Mouse (Mus musculus) lung, embryonic 14.5 days (tissue): ENCODE measurements around the gene Notum. TPM values are rescaled to one million over a fixed set of nuclear protein-coding genes. Genes with fewer than 3 reads are reported as not detected.
A peak's percentile ranks its signal among the peaks of the same experiment; 100 is the strongest.

Experiments
- ATAC-seq: fragments of 200-750 bp; cut with Nextera tagmentation; 2 replicates; pipeline ENCODE4 v1.8.0; 2017; ENCODE audit warnings: mild to moderate bottlenecking, moderate TSS enrichment, moderate library complexity; ENCODE audit not compliant: insufficient read depth
- DNase-seq: peaks from one replicate; pipeline ENCODE4 v3.0.0-alpha.2; 2015
- H3K27ac ChIP-seq: fragments of 300-500 bp; sonication (generic); 2 replicates; pipeline ENCODE4 v1.5.1; 2014; ENCODE audit warnings: low read depth, mild to moderate bottlenecking, moderate library complexity
- H3K27me3 ChIP-seq: fragments of 300-500 bp; sonication (generic); 2 replicates; pipeline ENCODE4 v1.6.1; 2014; ENCODE audit warnings: low read length, control low read depth; ENCODE audit not compliant: insufficient read depth
- H3K36me3 ChIP-seq: fragments of 300-500 bp; sonication (generic); 2 replicates; pipeline ENCODE4 v1.6.1; 2014; ENCODE audit warnings: control low read depth; ENCODE audit not compliant: insufficient read depth
- H3K4me1 ChIP-seq: fragments of 300-500 bp; sonication (generic); 2 replicates; pipeline ENCODE4 v1.6.1; 2014; ENCODE audit warnings: antibody characterized with exemption, control low read depth; ENCODE audit not compliant: insufficient read depth
- H3K4me2 ChIP-seq: fragments of 300-500 bp; sonication (generic); 2 replicates; pipeline ENCODE4 v1.6.1; 2014; ENCODE audit warnings: mild to moderate bottlenecking
- H3K4me3 ChIP-seq: fragments of 300-500 bp; sonication (generic); 2 replicates; pipeline ENCODE4 v1.5.1; 2014; ENCODE audit warnings: low read depth, low read length
- H3K9ac ChIP-seq: fragments of 300-500 bp; sonication (generic); 2 replicates; pipeline ENCODE4 v1.6.1; 2014
- H3K9me3 ChIP-seq: fragments of 300-500 bp; sonication (generic); 2 replicates; pipeline ENCODE4 v1.6.1; 2016; ENCODE audit warnings: low read depth, low read length, control low read depth
- CTCF ChIP-seq: IDR thresholded peaks from 2 replicates; pipeline ENCODE4 v1.5.1; 2016; ENCODE audit warnings: antibody characterized with exemption, low read depth
- WGBS: fragments of 180-500 bp; shearing (Covaris S2); extraction: QIAGEN DNeasy Blood & Tissue Kit; methylation state at CpG from one replicate; pipeline ENCODE4 v1.1.7; 2014; 5-methylcytosine and 5-hydroxymethylcytosine counted together
- polyA plus RNA-seq: library from polyadenylated mRNA; unstranded; fragments of >200 nt; fragmentation: Nextera tagmentation; extraction: Ambion mirVana; gene quantifications from 2 replicates; pipeline ENCODE4 v1.2.1, GENCODE M21; 2014

The Notum gene
- polyA plus RNA-seq, 1 experiment from 2014 or later: 5.3 TPM

DNA sequence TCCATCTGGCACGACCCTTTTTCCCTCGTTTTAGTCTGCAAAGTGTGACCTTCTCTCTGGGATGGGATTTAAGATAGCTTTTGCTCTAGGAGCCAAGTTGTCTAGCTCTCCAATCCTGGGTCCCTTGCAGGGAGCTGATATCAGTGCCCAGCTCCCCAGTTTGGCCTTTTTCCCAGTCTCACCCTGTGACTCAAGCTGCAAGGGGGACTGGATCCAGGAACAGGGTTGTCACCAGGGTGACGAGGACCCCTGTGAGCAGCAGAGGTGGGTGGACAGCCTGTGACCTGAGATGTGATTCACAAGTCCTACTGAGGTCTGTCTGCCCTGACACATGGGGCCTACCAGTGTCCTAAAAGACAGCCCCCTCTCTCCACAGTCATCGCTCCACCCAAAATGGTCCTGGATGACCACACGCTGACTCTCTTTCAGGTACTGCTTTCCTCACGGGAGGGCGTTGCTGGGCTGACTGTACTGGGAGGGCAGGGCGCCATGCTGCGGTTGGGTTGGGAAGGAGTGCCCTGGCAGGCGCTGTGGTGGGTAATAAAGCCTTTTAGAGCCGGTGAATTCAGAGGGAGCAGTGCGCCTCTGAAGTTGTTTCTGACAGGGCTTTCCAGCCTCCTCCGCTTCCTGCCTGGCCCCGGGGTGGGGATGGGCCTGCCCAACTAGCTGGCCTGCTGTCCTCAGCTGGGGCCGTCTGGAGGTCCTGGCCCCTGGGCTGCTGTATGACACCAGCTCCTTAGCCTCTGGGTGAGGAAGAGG is 42.9 kb upstream of the Notum start:
- no peak for TF ChIP-seq CTCF
- ATAC-seq: no peak; the same call in 1 of the 2 replicates
- WGBS: 45% methylated on average over 15 of the region's 15 CpGs

DNA sequence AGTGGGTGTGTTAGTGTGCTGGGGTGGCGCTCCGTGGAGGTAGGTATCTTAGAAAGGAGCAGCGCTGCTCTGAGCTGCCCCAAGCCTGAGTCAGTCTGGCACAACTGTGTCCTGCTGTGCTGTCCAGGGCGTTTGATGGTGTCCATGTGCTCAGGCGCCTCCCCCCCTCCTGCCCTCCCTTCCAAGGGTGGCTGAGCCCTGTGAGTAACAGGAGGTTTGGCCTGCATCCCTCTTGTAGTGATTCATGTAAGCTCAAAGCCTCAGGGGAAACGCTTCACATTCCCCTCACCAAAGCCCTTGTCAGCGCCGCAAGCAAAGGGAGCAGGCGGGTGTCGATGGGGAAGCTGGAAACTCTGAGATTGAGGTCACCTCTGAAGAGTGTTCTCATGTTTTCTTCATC is 36.8 kb upstream of the Notum start:
- Histone ChIP-seq H3K27me3 (no peaks in the 10 kb centered on the region), H3K36me3 (peaks cover 53% of the 10 kb centered on the region), H3K9ac (no peak overlapping the region), H3K9me3 (no peaks in the 10 kb centered on the region), H3K4me2 (no peak overlapping the region), H3K27ac (peak overlapping the region; percentile 21; the same call in 1 of the 2 replicates), H3K4me1 (no peaks in the 10 kb centered on the region; the same call in 1 of the 2 replicates), H3K4me3 (no peak overlapping the region)
- no peak for TF ChIP-seq CTCF
- ATAC-seq (no peak), DNase-seq (peak; percentile 45)
- 42% methylated on average over 10 of the region's 10 CpGs for WGBS

More for the DNA sequence above, 42.9 kb upstream of the Notum start:
- DNase-seq: peak; percentile 36
- Histone ChIP-seq H3K9ac (0 out of 2 replicates have a peak overlapping the region, but pooled peaks have one; percentile 13), H3K9me3 (no peaks in the 10 kb centered on the region), H3K4me1 (peaks cover 22% of the 10 kb centered on the region), H3K27ac (peak overlapping the region; percentile 6), H3K4me3 (no peak overlapping the region), H3K36me3 (peaks cover 48% of the 10 kb centered on the region), H3K4me2 (no peak overlapping the region), H3K27me3 (no peaks in the 10 kb centered on the region)

DNA sequence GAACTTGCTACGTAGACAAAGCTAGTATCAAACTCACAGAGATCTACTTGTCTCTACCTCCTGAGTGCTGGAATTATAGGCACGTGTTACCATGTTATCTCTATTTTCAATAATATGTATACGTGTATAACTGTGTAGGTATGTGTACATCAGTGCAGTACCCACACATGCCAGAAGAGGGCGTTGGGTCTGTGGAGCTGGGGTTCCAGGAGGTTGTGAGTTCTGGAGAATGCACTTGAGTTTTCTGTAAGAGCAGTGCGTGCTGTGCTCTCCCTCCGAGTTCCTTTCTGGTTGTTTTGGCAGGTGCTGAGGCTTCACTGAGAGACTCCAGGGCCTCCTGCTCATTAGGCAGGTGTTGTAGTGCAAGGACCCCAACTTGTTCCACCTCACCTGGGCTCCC is 35.6 kb upstream of the Notum start:
- H3K4me1 ChIP-seq: no peaks in the 10 kb centered on the region; the same call in 1 of the 2 replicates
- no peaks in the 10 kb centered on the region for H3K27me3 ChIP-seq
- no peak overlapping the region for H3K4me3 ChIP-seq
- peak; percentile 20 for DNase-seq
- H3K9me3 ChIP-seq: no peaks in the 10 kb centered on the region
- ATAC-seq: no peak
- H3K4me2 ChIP-seq: no peak overlapping the region
- peak; percentile 57 for TF ChIP-seq CTCF
- H3K27ac ChIP-seq: no peak overlapping the region
- H3K9ac ChIP-seq: no peak overlapping the region
- H3K36me3 ChIP-seq: peaks cover 49% of the 10 kb centered on the region
- 89% methylated on average over 6 of the region's 6 CpGs for WGBS

DNA sequence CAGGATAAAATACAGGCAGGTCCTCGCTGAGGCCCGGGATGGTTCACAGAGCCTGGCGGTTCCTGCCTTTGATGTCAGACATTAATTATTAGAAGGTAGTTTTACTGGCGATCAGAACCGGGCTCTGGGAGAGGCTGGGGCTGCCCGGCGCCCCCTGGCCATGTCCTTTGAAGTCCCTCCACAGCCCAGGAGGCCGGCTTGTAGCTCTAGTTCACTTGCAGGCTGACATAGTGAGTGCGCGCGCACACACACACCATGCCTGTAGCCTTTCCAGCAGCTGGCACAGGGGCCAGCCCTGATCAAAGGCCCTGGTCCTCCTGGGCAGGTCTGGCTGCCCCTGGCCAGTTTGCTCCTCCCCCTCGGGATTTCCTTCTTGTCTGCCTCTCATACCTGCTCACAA is 34.7 kb upstream of the Notum start:
- Histone ChIP-seq H3K27me3 (no peaks in the 10 kb centered on the region), H3K4me3 (no peak overlapping the region), H3K4me2 (peak overlapping the region; percentile 2; the same call in 1 of the 2 replicates), H3K9ac (no peak overlapping the region), H3K4me1 (no peaks in the 10 kb centered on the region; the same call in 1 of the 2 replicates), H3K27ac (peak overlapping the region; percentile 33), H3K9me3 (no peaks in the 10 kb centered on the region), H3K36me3 (peaks cover 46% of the 10 kb centered on the region)
- DNase-seq (peak; percentile 41), ATAC-seq (peak; percentile 59)
- no peak for TF ChIP-seq CTCF
- 27% methylated on average over 12 of the region's 12 CpGs for WGBS

DNA sequence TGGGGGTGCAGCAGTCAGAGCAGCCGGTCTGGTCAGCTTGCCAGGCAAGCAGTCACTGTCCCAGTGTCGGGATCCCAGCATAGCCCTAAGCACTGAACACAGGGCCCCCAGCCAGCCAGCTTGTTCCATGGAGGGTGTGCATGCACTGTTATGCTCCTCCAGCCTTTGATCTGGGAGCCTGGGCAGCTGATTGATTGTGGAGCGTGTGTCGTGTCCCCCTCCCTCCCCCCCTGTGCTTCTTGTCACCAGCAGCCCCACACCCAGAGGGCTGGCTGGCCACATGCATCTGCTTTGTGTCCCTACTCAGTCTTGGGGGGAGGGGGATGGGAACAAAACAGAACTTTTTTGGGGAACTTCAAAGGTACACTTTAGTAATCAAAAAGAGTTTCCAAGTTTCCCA is 34.2 kb upstream of the Notum start:
- Histone ChIP-seq H3K4me3 (no peak overlapping the region), H3K36me3 (peaks cover 46% of the 10 kb centered on the region), H3K4me1 (no peaks in the 10 kb centered on the region; the same call in 1 of the 2 replicates), H3K27me3 (no peaks in the 10 kb centered on the region), H3K9me3 (no peaks in the 10 kb centered on the region), H3K27ac (peak overlapping the region; percentile 33), H3K9ac (no peak overlapping the region; the same call in 1 of the 2 replicates), H3K4me2 (0 out of 2 replicates have a peak overlapping the region, but pooled peaks have one; percentile 18)
- 8% methylated on average over 4 of the region's 4 CpGs for WGBS
- no peak for TF ChIP-seq CTCF
- peak; percentile 79 for DNase-seq
- peak; percentile 93 for ATAC-seq

DNA sequence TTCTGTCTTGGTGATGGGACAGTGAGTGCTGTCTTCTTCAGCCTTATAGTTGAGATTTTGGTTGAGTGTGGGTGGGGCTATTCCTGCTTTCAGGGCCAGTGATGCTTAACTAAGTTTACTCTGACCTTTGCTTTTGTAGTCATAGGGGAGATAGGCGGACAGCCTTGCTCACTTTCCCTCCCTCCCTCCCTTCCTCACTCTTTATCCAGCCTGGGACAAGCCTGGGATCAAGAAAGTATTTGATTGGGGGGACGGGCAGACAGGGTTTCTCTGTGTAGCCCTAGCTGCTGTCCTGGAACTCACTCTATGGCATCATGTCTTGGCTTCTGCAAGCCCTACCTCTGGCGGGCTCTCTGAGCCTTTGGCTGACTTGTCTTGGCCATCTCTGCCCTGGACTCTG is 32.5 kb upstream of the Notum start:
- TF ChIP-seq CTCF: no peak
- WGBS: 77% methylated on average over 3 of the region's 3 CpGs
- no peak for DNase-seq
- Histone ChIP-seq H3K4me1 (no peaks in the 10 kb centered on the region; the same call in 1 of the 2 replicates), H3K9me3 (no peaks in the 10 kb centered on the region), H3K4me3 (no peak overlapping the region), H3K27me3 (no peaks in the 10 kb centered on the region), H3K27ac (no peak overlapping the region), H3K9ac (no peak overlapping the region), H3K36me3 (peaks cover 50% of the 10 kb centered on the region), H3K4me2 (no peak overlapping the region)
- ATAC-seq: no peak

DNA sequence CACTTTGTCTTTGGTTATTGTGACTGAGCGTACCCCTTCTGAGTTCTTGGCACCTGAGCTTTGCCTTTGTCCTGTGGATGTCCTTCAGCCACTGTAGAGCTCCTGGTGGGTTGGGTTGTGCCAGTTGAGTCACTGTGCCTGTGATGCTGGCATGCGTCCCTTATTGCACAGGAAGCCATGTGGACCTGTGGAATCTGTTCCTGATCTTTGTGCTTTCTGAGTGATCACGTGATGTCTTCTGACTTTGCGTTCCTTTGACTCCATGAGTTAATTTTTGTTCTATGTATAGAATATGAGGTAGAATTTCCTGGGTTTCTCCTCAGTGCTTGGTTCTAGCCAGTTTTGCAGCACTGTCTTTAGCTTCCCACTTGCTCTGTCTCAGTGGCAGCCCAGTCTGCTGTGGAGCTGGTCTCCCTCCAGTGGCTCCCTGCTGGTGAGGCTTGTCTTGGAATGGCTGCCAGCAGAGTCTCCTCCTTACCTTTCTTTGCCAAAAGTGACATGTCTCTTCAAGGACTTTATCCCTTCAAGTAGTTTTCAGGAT is 31.6 kb upstream of the Notum start:
- H3K9ac ChIP-seq: no peak overlapping the region
- no peak overlapping the region for H3K4me2 ChIP-seq
- TF ChIP-seq CTCF: no peak
- WGBS: 85% methylated on average over 4 of the region's 4 CpGs
- no peak overlapping the region for H3K27ac ChIP-seq
- no peaks in the 10 kb centered on the region for H3K9me3 ChIP-seq
- H3K27me3 ChIP-seq: no peaks in the 10 kb centered on the region
- DNase-seq: no peak
- H3K4me3 ChIP-seq: no peak overlapping the region
- peaks cover 55% of the 10 kb centered on the region for H3K36me3 ChIP-seq
- no peak for ATAC-seq
- H3K4me1 ChIP-seq: peaks cover under 1% of the 10 kb centered on the region; the same call in 1 of the 2 replicates
